Mouse (Mus musculus) stomach, embryonic 15.5 days (tissue): Measurements from ENCODE around the gene Rnls. TPM values are rescaled to one million over a fixed set of nuclear protein-coding genes. Genes with fewer than 3 reads are reported as not detected.
"Not testable (repeated sequence)": the region's sequence is repeated elsewhere in the genome, so short reads cannot be mapped to it uniquely, and the experiment has no call there.

Source experiments
- ATAC-seq: fragments of 200-750 bp; cut with Nextera tagmentation; 2 replicates; pipeline ENCODE4 v1.8.0; 2017; ENCODE audit warnings: low read depth, moderate number of reproducible peaks, moderate TSS enrichment; ENCODE audit not compliant: insufficient read depth, low FRiP score
- H3K27ac ChIP-seq: fragments of 300-500 bp; sonication (generic); 2 replicates; pipeline ENCODE4 v1.5.1; 2015; ENCODE audit warnings: mild to moderate bottlenecking, inconsistent platforms
- H3K27me3 ChIP-seq: fragments of 300-500 bp; sonication (generic); replicated peaks from 2 replicates; pipeline ENCODE4 v1.6.1; 2015; ENCODE audit warnings: inconsistent platforms
- H3K36me3 ChIP-seq: fragments of 300-500 bp; sonication (generic); 2 replicates; pipeline ENCODE4 v1.6.1; 2015; ENCODE audit warnings: inconsistent platforms
- H3K4me1 ChIP-seq: fragments of 300-500 bp; sonication (generic); 2 replicates; pipeline ENCODE4 v1.6.1; 2015; ENCODE audit warnings: inconsistent platforms
- H3K4me2 ChIP-seq: fragments of 300-500 bp; sonication (generic); 2 replicates; pipeline ENCODE4 v1.6.1; 2015; ENCODE audit warnings: mild to moderate bottlenecking, inconsistent platforms
- H3K4me3 ChIP-seq: fragments of 300-500 bp; sonication (generic); replicated peaks from 2 replicates; pipeline ENCODE4 v1.5.1; 2015; ENCODE audit warnings: inconsistent platforms
- H3K9ac ChIP-seq: fragments of 300-500 bp; sonication (generic); 2 replicates; pipeline ENCODE4 v1.6.1; 2015; ENCODE audit warnings: inconsistent platforms
- H3K9me3 ChIP-seq: fragments of 300-500 bp; sonication (generic); 2 replicates; pipeline ENCODE4 v1.6.1; 2016; ENCODE audit warnings: inconsistent platforms
- WGBS: fragments of 180-500 bp; shearing (Covaris S2); methylation state at CpG from one replicate; pipeline ENCODE4 v1.1.7; 2015; 5-methylcytosine and 5-hydroxymethylcytosine counted together
- polyA plus RNA-seq: library from polyadenylated mRNA; unstranded; fragments of >200 nt; fragmentation: Nextera tagmentation; extraction: Ambion mirVana; gene quantifications from 2 replicates; pipeline ENCODE4 v1.2.1, GENCODE M21; 2015

Rnls gene
- polyA plus RNA-seq = 7.4 and 7.5 TPM in 2 replicates

- 1% methylated on average over 48 of the region's 48 CpGs for WGBS
- Histone ChIP-seq H3K27ac (peak within 1 kb of the TSS; percentile 82), H3K4me2 (peak within 1 kb of the TSS; percentile 84), H3K36me3 (no peaks in the 10 kb centered on the region), H3K4me1 (no peaks in the 10 kb centered on the region), H3K4me3 (peak within 1 kb of the TSS; percentile 64), H3K9ac (peak within 1 kb of the TSS; percentile 73), H3K9me3 (no peaks in the 10 kb centered on the region), H3K27me3 (no peaks in the 10 kb centered on the region)
- ATAC-seq = peak; percentile 98
These were observed at the start of gene Rnls for GRCm38 (mm10) chr19:33391651-33392382. TSS of gene Rnls (minus strand) at chr19:33392295.

DNA sequence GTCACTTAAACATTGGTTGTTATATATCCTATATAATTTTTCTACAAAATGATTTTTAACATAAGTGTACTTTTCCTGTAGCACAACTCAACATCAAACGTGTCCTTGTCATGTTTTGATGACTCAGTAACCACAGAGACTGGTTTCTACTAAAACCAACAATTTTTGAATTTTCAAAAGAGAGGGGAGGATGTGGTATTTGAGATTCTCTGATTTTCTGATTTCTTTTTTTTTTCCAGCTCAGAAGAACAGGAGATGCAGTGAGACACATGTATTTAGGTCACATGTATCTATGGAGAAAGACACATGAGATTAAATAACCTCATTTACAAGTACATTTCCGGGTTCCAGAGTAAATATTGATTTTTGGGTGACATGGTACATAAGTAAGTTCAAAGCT, 37.4 kb upstream of the Rnls start:
- no peaks in the 10 kb centered on the region for H3K27me3 ChIP-seq

GRCm38 (mm10) chr19:33419368-33419767, 27.3 kb upstream of the Rnls start:
- ATAC-seq, H3K36me3 ChIP-seq, H3K9ac ChIP-seq, H3K4me3 ChIP-seq, H3K27me3 ChIP-seq, H3K4me1 ChIP-seq, H3K9me3 ChIP-seq, H3K4me2 ChIP-seq, H3K27ac ChIP-seq: not testable (repeated sequence)
- 78% methylated on average over 9 of the region's 9 CpGs for WGBS

More for the DNA sequence above, 37.4 kb upstream of the Rnls start:
- no peaks in the 10 kb centered on the region for H3K4me1 ChIP-seq
- H3K4me2 ChIP-seq = no peak overlapping the region
- no peak overlapping the region for H3K27ac ChIP-seq
- 42% methylated on average over 2 of the region's 2 CpGs for WGBS
- H3K4me3 ChIP-seq = no peak overlapping the region
- no peak for ATAC-seq
- H3K36me3 ChIP-seq = no peaks in the 10 kb centered on the region
- no peak overlapping the region for H3K9ac ChIP-seq
- no peaks in the 10 kb centered on the region for H3K9me3 ChIP-seq

- ATAC-seq = no peak
- Histone ChIP-seq H3K27ac (no peak overlapping the region), H3K9me3 (no peaks in the 10 kb centered on the region), H3K9ac (no peak overlapping the region), H3K4me3 (no peak overlapping the region), H3K36me3 (no peaks in the 10 kb centered on the region), H3K27me3 (no peaks in the 10 kb centered on the region), H3K4me1 (no peaks in the 10 kb centered on the region), H3K4me2 (no peak overlapping the region)
- 79% methylated on average over 2 of the region's 2 CpGs for whole genome bisulfite sequencing
These were observed 11.3 kb downstream of the Rnls start for GRCm38 (mm10) chr19:33380825-33381224.

- no peak for ATAC-seq
- 11% methylated on average over 3 of the region's 3 CpGs for WGBS
- no peaks in the 10 kb centered on the region for H3K36me3 ChIP-seq
- H3K4me2 ChIP-seq = no peak overlapping the region
- no peak overlapping the region for H3K4me3 ChIP-seq
- H3K27ac ChIP-seq = no peak overlapping the region
- no peaks in the 10 kb centered on the region for H3K4me1 ChIP-seq
- no peak overlapping the region for H3K9ac ChIP-seq
- H3K27me3 ChIP-seq = no peaks in the 10 kb centered on the region
- H3K9me3 ChIP-seq = no peaks in the 10 kb centered on the region
These were observed 11.7 kb downstream of the Rnls start for GRCm38 (mm10) chr19:33380386-33380785.

GRCm38 (mm10) chr19:33368808-33369207, 23.3 kb downstream of the Rnls start:
- ATAC-seq = no peak
- Histone ChIP-seq H3K27me3 (no peaks in the 10 kb centered on the region), H3K4me3 (no peak overlapping the region), H3K9me3 (no peaks in the 10 kb centered on the region), H3K36me3 (no peaks in the 10 kb centered on the region), H3K4me1 (no peaks in the 10 kb centered on the region), H3K9ac (no peak overlapping the region), H3K27ac (no peak overlapping the region), H3K4me2 (no peak overlapping the region)
- WGBS = 66% methylated on average over 2 of the region's 2 CpGs

- Histone ChIP-seq H3K27me3 (no peaks in the 10 kb centered on the region), H3K36me3 (no peaks in the 10 kb centered on the region), H3K9me3 (no peaks in the 10 kb centered on the region), H3K9ac (no peak overlapping the region), H3K4me1 (no peaks in the 10 kb centered on the region), H3K4me2 (no peak overlapping the region), H3K4me3 (no peak overlapping the region), H3K27ac (no peak overlapping the region)
- 3% methylated on average over 3 of the region's 3 CpGs for WGBS
- no peak for ATAC-seq
These were observed 25.4 kb downstream of the Rnls start for GRCm38 (mm10) chr19:33366661-33367060.

- no peak overlapping the region for H3K9ac ChIP-seq
- no peaks in the 10 kb centered on the region for H3K27me3 ChIP-seq
- no peak overlapping the region for H3K4me2 ChIP-seq
- no peaks in the 10 kb centered on the region for H3K9me3 ChIP-seq
- WGBS = 38% methylated on average over 3 of the region's 3 CpGs
- H3K27ac ChIP-seq = no peak overlapping the region
- no peaks in the 10 kb centered on the region for H3K4me1 ChIP-seq
- H3K4me3 ChIP-seq = no peak overlapping the region
- ATAC-seq = no peak
- H3K36me3 ChIP-seq = no peaks in the 10 kb centered on the region
These were observed 35.1 kb downstream of the Rnls start for GRCm38 (mm10) chr19:33357019-33357418.

- no peak for ATAC-seq
- H3K9ac ChIP-seq = no peak overlapping the region
- no peaks in the 10 kb centered on the region for H3K27me3 ChIP-seq
- no peaks in the 10 kb centered on the region for H3K9me3 ChIP-seq
- 90% methylated on average over 1 of the region's 1 CpGs for WGBS
- H3K27ac ChIP-seq = no peak overlapping the region
- no peaks in the 10 kb centered on the region for H3K4me1 ChIP-seq
- no peaks in the 10 kb centered on the region for H3K36me3 ChIP-seq
- H3K4me3 ChIP-seq = no peak overlapping the region
- no peak overlapping the region for H3K4me2 ChIP-seq
These were observed 52.0 kb downstream of the Rnls start for GRCm38 (mm10) chr19:33340119-33340518.

DNA sequence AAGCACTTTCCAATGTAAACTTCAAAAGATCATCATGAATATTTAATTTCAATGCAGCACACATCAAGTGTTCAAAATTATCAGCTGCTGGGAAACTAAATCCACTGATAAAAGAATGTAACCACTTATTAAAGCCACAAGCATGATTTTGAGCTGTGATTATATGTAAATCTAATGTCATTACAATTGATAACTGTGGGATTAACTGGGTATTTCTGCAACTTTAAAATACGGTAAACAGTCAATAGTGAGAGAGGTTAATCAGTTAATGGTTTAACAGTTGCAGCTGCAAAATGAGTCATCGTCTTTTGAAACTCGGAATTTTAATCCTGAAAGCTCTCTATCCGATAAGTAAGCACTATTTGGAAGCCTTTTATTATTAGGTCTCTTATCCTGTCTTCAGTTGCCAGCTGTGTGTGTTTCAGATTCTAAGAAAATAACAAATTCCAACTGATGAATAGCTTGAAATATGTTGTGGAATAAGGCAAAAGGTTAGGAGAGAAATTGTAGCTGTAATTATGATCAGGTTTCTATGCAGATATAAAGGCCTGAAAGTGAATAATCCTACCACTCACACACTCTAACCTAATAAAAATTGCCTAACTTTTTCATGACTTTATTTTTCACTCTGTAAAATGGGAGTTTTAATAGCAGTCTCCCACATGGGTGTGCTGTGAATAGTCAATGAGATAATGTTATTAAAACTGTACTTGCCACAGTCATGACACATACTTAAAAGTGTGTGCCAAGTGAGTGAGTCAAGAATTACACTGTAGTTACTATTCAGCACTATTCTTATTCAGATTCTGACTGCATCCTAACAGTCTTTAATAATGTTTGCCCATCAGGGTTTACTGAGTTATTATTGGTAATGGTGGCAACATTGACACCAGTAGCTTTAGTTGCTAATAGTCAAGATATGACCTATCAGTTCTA, 65.1 kb downstream of the Rnls start:
- no peaks in the 10 kb centered on the region for H3K27me3 ChIP-seq
- H3K9ac ChIP-seq = no peak overlapping the region
- no peak overlapping the region for H3K27ac ChIP-seq
- H3K4me1 ChIP-seq = no peaks in the 10 kb centered on the region
- H3K4me3 ChIP-seq = no peak overlapping the region
- ATAC-seq = no peak
- H3K4me2 ChIP-seq = no peak overlapping the region
- no peaks in the 10 kb centered on the region for H3K36me3 ChIP-seq
- H3K9me3 ChIP-seq = no peaks in the 10 kb centered on the region
- WGBS = 40% methylated on average over 4 of the region's 4 CpGs

DNA sequence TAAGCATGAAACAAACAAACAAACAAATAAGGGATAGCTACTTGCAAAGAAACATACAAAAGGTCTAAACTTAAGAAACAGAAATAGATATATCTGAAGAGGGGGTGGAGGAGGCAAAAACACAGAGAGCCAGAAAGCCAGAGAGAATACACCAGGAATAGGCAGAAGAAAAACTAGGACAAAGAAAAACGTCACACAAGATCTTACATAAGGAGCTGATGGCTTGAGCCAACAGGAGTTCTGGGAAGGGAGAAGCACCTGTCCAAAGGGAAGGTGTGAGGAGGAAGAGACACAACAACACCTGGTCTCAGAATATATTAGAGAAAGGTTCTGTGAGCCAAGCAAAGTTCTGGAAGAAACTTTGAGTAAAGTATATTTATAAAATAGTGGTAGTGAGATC, 73.3 kb downstream of the Rnls start:
- Histone ChIP-seq H3K9me3 (no peaks in the 10 kb centered on the region), H3K36me3 (no peaks in the 10 kb centered on the region), H3K27ac (no peak overlapping the region), H3K9ac (no peak overlapping the region), H3K4me1 (no peaks in the 10 kb centered on the region), H3K27me3 (no peaks in the 10 kb centered on the region), H3K4me3 (no peak overlapping the region), H3K4me2 (no peak overlapping the region)
- 44% methylated on average over 1 of the region's 1 CpGs for WGBS
- ATAC-seq = no peak

GRCm38 (mm10) chr19:33317130-33317529, 75.0 kb downstream of the Rnls start:
- H3K4me3 ChIP-seq = no peak overlapping the region
- H3K36me3 ChIP-seq = no peaks in the 10 kb centered on the region
- H3K27me3 ChIP-seq = no peaks in the 10 kb centered on the region
- no peak overlapping the region for H3K4me2 ChIP-seq
- no peaks in the 10 kb centered on the region for H3K9me3 ChIP-seq
- no peak overlapping the region for H3K27ac ChIP-seq
- no peaks in the 10 kb centered on the region for H3K4me1 ChIP-seq
- ATAC-seq = no peak
- 56% methylated on average over 4 of the region's 4 CpGs for WGBS
- no peak overlapping the region for H3K9ac ChIP-seq
